Mouse (Mus musculus) c-Kit-positive CD71-positive TER-119-positive erythroid progenitor cells, embryonic 14.5 days (primary cell): ENCODE data around the gene Ptpdc1.

ENCODE experiments used
- DNase-seq: peaks from one replicate; pipeline ENCODE4 v3.0.0-alpha.2; 2013; ENCODE audit warnings: low spot score

Gene Ptpdc1

GRCm38 (mm10) chr13:48546330-48546917, 79.0 kb downstream of the Ptpdc1 start:
- DNase-seq, result peak; percentile 97

GRCm38 (mm10) chr13:48545476-48546281, 79.8 kb downstream of the Ptpdc1 start:
- DNase-seq, result peak; percentile 97

GRCm38 (mm10) chr13:48544867-48545266, 80.6 kb downstream of the Ptpdc1 start:
- DNase-seq, result no peak

GRCm38 (mm10) chr13:48544391-48544790, 81.1 kb downstream of the Ptpdc1 start:
- no peak for DNase-seq

DNA sequence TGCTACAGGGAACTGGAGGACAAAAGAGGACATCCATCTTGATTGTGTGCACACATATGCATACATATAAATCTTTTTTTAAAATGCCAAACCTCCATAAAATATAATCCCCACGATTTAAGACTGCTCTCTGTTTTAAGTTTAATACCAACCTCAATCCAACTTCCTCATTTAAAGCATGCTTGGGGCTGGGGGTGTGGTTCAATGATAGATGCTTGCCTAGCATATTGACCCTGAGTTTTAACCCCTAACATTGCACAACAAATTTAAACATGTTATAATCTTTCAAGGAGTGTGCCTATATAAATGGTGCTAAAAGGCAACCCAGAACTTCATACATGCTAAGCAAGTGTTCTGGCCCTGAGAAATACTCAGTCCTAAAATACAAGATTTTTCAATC, 85.0 kb downstream of the Ptpdc1 start:
- DNase-seq, result no peak

DNA sequence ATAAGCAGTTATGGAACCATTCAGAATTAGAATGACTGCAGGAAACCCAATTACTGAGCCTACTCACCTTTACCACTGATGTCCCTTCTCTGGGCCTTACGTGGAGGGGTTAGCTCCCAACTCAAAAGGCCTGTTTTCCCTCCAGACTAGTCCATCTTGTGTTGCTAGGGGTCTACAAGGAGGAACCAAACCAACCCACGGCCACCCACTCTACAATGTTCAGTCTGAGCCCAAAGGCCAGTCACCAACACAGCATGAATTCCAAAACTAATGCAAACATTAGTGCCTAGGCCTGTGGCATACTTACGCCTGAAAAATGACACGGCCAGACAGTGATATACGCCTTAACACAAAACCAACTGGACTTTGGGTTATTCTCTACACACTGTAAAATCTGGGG, 92.0 kb downstream of the Ptpdc1 start:
- DNase-seq, result no peak

- no peak for DNase-seq
Measured at GRCm38 (mm10) chr13:48531448-48531847, 94.0 kb downstream of the Ptpdc1 start.

GRCm38 (mm10) chr13:48530685-48531084, 94.8 kb downstream of the Ptpdc1 start:
- no peak for DNase-seq

- no peak for DNase-seq
Measured at GRCm38 (mm10) chr13:48529028-48529427, 96.4 kb downstream of the Ptpdc1 start.

- DNase-seq, result peak; percentile 70
Measured at GRCm38 (mm10) chr13:48528123-48528871, 97.2 kb downstream of the Ptpdc1 start.
